Mouse (Mus musculus) left cerebral cortex, adult 2 months (tissue): ENCODE results near the gene Clec16a. TPM values are rescaled to one million over a fixed set of nuclear protein-coding genes. Genes with fewer than 3 reads are reported as not detected.
A peak's percentile ranks its signal among the peaks of the same experiment; 100 is the strongest.

Experiments
- DNase-seq, 2 experiments: peaks; one replicate each; pipeline ENCODE4 v3.0.0; 2021 to 2022; ENCODE audit warnings: low spot score in 2 of 2, mixed read lengths in 1 of 2; ENCODE audit errors: extremely low spot score in 1 of 2
- H3K27ac ChIP-seq: fragments of 200-600 bp; 2 replicates; pipeline ENCODE4 v1.8.1; 2022
- H3K4me3 ChIP-seq: fragments of 200-600 bp; 2 replicates; pipeline ENCODE4 v1.8.1; 2022
- CTCF ChIP-seq: fragments of 200-600 bp; IDR thresholded peaks from 2 replicates; pipeline ENCODE4 v1.8.1; 2022; ENCODE audit warnings: antibody characterized with exemption, mild to moderate bottlenecking, moderate library complexity
- intact Hi-C: fragments of 180-260 bp; cut with DNase I; formaldehyde crosslinking; loops from one replicate; pipeline ENCODE4 v1.15.1; 2025
- total RNA-seq, 2 experiments: library from RNA; stranded (reverse); gene quantifications; 2 replicates each; pipeline ENCODE4 v1.2.3; 2021

Clec16a gene
- total RNA-seq, 2 experiments from 2014 or later = 105 to 106 TPM

DNA sequence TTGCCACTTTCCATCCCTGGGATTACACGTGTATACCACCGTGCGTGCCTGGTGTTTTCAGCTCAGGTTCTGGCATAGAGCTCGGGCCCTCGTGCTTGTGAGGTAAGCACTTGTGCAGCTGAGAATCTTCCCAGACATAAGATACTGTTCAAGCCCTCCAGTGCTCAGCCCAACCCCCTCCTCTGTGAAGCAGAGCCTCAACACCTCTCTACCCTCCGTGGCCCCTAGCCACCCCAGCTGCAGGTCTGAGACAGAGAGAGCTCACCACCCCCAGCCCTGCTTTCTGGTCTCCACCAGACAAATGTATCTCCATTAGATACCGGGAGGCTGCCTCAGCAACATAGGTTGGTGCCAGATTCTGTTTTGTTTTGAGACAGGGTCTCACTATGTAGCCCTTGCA is 204.1 kb downstream of the Clec16a start:
- no peak for TF ChIP-seq CTCF
- H3K27ac ChIP-seq = no peak overlapping the region
- no peak for DNase-seq
- no peak overlapping the region for H3K4me3 ChIP-seq
- intact Hi-C loops = loop anchor here (10.0 kb wide), 1 partner anchor 614 kb away; no protein-coding TSS in a partner anchor

DNA sequence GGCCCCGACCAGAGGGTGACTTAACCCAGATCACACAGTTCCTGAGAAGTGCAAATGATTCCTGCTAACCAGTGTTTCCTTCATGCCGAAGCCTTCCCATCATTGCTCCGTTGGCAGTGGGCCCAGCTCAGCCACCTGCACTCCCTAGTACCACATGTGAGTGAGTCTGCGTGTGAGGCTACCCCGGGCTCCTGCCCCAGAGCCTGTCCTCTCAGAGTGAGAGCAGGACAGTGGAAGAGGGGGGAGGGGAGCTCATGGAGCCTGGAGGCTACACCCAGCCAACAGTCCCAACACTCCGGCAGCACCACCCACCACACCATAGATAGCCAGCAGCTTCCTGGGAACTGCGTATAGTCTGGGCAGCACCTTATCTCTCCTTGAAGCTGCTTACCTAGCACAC is 204.7 kb downstream of the Clec16a start:
- TF ChIP-seq CTCF = no peak
- Histone ChIP-seq H3K27ac (no peak overlapping the region), H3K4me3 (no peak overlapping the region)
- intact Hi-C loops = loop anchor here (10.0 kb wide), 1 partner anchor 615 kb away; no protein-coding TSS in a partner anchor
- DNase-seq = peak; percentile 31 to 44

DNA sequence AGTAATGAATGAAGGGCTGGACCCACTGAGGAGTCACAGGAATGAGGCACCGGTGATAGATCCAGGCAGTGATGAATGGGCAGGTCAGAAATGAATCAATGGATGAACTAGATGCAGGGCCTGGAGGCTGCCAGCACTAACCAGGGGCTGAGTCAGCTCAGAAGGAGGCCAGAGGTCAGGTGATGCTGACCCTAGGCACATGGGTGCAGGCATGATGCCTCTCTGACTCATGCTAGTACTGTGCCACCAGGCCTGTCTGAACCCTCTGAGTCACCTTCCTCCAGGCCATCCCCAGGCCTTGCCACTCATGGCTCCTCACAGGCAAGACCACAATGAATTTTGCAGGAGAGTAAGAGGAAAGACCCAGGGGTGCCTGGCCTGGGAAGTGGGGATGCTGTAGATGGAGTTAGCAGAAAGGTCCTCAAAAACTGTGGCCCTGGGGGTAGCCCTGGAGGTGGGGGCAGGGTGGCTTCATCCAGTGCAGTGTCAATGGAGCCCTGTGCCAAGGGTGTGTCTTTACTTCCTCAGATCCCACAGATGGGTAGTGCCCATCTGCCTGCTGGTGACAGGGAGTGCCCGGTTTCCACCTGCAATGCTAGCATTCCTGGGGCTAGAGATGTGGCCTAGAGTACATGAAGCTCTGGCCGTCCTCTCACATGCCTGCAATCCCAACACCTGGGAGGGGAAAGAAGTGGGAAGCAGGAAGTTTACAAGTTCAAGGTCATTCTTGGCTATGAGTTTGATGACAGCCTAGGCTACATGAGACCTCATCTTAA is 209.6 kb downstream of the Clec16a start:
- H3K4me3 ChIP-seq = no peak overlapping the region
- DNase-seq = no peak
- no peak for TF ChIP-seq CTCF
- H3K27ac ChIP-seq = no peak overlapping the region
- intact Hi-C loops = no loop called here

DNA sequence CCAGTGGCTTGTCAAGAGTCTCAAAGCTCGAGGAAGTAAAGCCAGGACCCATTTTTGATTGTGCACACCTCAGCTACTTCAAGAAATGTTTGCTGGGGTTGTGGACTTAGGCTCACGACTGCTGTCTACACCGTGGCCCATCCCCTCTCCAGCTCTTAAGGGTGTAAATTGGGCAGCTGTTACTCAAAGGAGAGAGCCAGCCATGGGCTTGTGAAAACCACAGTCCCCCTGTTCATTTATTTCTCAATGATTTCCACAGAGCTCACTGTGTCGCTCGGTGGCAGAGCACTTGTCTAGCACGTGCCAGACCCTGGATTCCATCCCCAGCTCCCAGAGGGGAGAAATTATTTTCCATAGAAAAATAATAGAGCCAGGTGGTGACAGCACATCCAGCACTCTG is 211.0 kb downstream of the Clec16a start:
- no peak for DNase-seq
- TF ChIP-seq CTCF = no peak
- intact Hi-C loops = no loop called here
- H3K4me3 ChIP-seq = no peak overlapping the region
- no peak overlapping the region for H3K27ac ChIP-seq

DNA sequence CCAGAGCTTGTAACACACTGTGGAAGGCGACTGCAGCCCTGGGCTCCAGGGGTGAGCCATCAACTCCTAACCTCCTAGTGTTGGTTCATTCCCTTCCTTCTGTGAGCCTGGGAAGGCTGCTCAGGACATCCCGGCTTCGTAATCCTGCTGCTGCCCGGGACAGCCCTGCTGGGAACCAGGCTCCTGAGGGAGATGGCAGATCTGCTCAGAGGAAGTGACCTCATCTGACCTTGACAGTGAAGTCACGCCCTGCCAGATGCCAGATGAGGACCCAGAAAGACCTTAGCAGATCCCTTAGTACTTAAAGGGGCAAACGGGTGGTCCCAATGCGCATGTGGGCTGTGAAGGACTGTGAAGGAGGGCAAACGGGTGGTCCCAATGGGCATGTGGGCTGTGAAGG is 216.0 kb downstream of the Clec16a start:
- intact Hi-C loops = no loop called here
- Histone ChIP-seq H3K27ac (no peak overlapping the region), H3K4me3 (no peak overlapping the region)
- no peak for DNase-seq
- TF ChIP-seq CTCF = no peak

DNA sequence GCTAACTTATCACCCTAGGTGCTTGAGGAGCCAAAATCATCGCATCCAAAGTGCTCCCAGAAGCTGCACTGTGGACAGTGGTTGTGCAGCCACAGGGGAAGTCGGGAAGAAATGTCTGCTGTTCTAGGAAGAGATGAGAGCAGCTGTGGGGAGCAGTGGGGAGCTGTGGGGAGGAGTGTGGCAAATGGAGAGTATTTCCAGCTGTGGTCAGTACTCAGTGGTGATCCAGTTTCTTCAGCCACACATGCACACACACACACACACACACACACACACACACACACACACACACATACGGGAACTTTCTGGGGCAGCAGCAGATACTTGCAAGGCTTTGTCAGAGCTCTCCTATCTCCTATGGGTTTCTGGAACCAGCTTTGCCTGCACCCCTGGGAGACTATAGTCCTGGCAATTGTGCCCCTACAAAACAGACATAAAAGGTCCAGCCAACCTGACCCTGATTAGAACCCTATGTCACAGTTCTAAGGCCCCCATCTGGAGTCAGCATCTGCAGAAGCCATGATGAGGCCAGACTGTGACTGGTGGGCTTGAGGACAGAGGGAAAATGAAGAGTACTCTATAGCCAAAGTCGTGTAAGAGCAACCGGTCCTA is 217.5 kb downstream of the Clec16a start:
- no peak for DNase-seq
- TF ChIP-seq CTCF = no peak
- intact Hi-C loops = no loop called here
- H3K27ac ChIP-seq = no peak overlapping the region
- no peak overlapping the region for H3K4me3 ChIP-seq

DNA sequence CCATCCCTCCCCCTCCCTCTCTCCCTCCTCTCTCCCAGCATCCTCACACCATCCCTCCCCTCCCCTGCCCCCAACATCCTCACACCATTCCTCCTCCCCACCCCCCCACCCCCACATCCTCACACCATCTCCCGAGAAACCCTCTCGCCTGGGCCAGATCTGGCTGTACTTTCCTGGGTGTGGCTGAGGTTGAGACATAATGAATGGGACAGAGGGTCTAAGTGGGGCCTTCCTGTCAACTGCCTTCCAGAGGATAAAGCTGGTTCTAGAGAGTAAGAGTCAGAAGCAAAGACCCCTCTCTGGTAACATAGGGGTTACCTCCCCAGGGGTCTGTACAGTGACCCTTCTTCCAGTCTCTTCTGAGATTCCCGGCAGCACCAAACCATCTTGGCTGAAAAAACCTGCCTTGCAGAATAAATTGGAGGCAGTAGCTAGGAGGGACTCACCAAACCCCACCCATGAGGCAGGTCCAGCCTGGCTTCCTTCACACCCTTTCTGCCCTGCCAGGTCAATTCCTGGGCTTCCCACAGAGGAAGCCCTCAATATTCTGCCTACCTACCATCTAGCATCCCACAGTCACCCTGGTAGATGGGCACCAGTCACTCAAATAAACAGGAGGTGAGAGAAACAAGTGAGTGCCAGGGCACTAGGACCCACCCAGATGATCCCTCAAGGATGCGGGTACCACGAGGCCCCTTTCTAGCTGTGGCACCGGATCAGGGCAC is 218.6 kb downstream of the Clec16a start:
- Histone ChIP-seq H3K27ac (no peak overlapping the region), H3K4me3 (no peak overlapping the region)
- intact Hi-C loops = no loop called here
- TF ChIP-seq CTCF = no peak
- DNase-seq = no peak

DNA sequence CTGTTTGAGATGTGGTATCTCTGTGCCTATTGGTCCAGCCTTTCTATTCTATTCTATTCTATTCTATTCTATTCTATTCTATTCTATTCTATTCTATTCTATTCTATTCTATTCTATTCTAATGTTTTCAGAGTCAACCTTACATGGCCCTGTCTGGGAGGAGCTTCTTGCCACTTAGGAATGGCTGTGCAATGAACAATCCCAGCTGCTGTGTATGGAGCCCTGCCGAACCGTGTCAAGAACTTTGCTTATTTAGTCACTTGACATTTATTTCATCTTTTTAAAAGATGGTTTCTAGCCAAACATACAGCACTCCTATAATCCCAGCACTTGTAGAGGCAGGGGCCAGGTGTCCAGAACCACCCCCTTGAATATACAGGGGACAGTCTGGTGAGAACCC is 219.2 kb downstream of the Clec16a start:
- Histone ChIP-seq H3K4me3 (no peak overlapping the region), H3K27ac (no peak overlapping the region)
- TF ChIP-seq CTCF = no peak
- intact Hi-C loops = no loop called here
- DNase-seq = no peak

DNA sequence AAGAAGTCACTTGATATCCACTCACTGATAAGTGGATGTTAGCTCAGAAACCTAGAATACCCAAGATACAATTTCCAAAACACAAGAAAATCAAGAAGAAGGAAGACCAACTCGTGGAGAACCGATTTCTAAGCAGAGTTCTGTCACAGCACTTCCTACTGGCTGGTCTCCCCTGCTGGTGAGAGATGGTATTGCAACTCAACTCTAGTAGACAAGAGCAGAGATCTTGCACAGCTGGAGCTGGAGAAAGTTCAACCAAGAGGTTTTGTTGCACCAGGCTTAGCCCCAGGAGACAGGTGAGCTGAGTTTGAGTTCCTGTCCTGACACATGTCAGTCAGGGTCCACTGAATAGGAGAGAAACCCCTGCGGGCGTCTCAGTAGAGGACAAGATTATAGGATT is 222.0 kb downstream of the Clec16a start:
- intact Hi-C loops = loop anchor here (5.0 kb wide), 1 partner anchor 100 kb away; no protein-coding TSS in a partner anchor
- peak; percentile 89 for TF ChIP-seq CTCF
- Histone ChIP-seq H3K4me3 (no peak overlapping the region), H3K27ac (no peak overlapping the region)
- peak; percentile 52 to 60 for DNase-seq

DNA sequence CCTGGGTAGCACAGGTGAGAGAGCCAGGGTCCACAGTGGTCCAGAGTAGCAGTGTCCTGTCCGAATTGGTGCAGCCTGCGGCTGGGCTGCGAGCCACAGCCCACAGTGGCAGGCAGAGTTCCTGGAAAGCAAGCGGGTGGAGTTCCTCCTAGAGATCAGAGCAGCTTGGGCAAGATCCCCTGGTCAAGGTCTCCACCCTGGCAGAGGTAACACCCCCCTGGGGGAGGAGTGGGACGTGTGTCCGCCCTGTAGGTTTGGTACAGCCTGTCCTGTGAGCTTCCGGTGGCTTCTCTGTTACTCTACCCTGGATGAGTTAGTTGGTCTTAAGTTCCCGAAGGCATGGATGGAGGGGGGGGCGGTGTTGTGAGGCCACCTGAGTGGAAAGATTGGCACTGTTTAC is 223.7 kb downstream of the Clec16a start:
- TF ChIP-seq CTCF = no peak
- Histone ChIP-seq H3K27ac (no peak overlapping the region), H3K4me3 (no peak overlapping the region)
- intact Hi-C loops = loop anchor here (5.0 kb wide), 1 partner anchor 102 kb away; no protein-coding TSS in a partner anchor
- DNase-seq = no peak

DNA sequence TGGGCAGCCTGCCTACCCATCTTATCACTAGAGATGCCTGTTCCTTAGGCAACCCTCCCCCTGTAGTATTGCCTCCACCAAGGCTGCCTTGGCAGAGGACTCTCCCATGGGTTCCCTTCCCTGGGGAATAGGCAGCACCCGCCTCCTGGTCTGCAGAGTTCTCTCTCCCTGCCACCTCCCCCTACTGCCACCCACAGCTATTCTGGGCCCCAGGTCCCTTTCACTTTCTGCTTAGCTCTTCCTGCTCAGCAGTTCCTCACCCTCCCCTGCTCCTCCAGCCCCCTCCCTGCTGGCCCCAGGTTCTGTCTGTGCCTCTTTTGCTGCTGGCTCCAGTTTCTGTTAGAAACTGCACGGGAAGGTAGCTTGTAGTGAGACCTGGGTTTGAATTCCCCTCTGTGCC is 224.5 kb downstream of the Clec16a start:
- intact Hi-C loops = loop anchor here (5.0 kb wide), 1 partner anchor 102 kb away; no protein-coding TSS in a partner anchor
- Histone ChIP-seq H3K27ac (no peak overlapping the region), H3K4me3 (no peak overlapping the region)
- TF ChIP-seq CTCF = no peak
- peak; percentile 26 to 31 for DNase-seq
